Mouse (Mus musculus) retina, postnatal 7 days (tissue): Measurements from ENCODE around the gene Hmg20a.
A peak's percentile ranks its signal among the peaks of the same experiment; 100 is the strongest.
"Not testable (repeated sequence)": the region's sequence is repeated elsewhere in the genome, so short reads cannot be mapped to it uniquely, and the experiment has no call there.

ENCODE experiments used
- DNase-seq: peaks from one replicate; pipeline ENCODE4 v3.0.0-alpha.2; 2012; ENCODE audit warnings: low read depth, low spot score

The Hmg20a gene

GRCm38 (mm10) chr9:56417948-56418737 is at the start of gene Hmg20a, which contains the start of gene Peak1:
Gene Hmg20a (plus strand): TSS chr9:56418609.
Gene Peak1 (minus strand): TSS chr9:56418067.
- peak; percentile 100 for DNase-seq

- DNase-seq = no peak
Observed at GRCm38 (mm10) chr9:56368814-56369213, 49.6 kb upstream of the Hmg20a start.

GRCm38 (mm10) chr9:56370710-56371109 is 47.7 kb upstream of the Hmg20a start:
- no peak for DNase-seq

- DNase-seq = no peak
Observed at GRCm38 (mm10) chr9:56374401-56374800, 44.0 kb upstream of the Hmg20a start.

GRCm38 (mm10) chr9:56382786-56383185 is 35.6 kb upstream of the Hmg20a start:
- DNase-seq = no peak

- no peak for DNase-seq
Observed at GRCm38 (mm10) chr9:56392857-56393256, 25.6 kb upstream of the Hmg20a start.

- no peak for DNase-seq
Observed at GRCm38 (mm10) chr9:56396306-56396705, 22.1 kb upstream of the Hmg20a start.

- DNase-seq = no peak
Observed at GRCm38 (mm10) chr9:56404619-56405018, 13.8 kb upstream of the Hmg20a start.

- no peak for DNase-seq
Observed at GRCm38 (mm10) chr9:56409928-56410327, 8.5 kb upstream of the Hmg20a start.

- no peak for DNase-seq
Observed at GRCm38 (mm10) chr9:56412716-56413115, 5.7 kb upstream of the Hmg20a start.

- no peak for DNase-seq
Observed at GRCm38 (mm10) chr9:56414322-56414721, 4.1 kb upstream of the Hmg20a start.

GRCm38 (mm10) chr9:56415393-56415792 is 3.0 kb upstream of the Hmg20a start:
- DNase-seq = no peak

- no peak for DNase-seq
Observed at GRCm38 (mm10) chr9:56415935-56416607, 2.3 kb upstream of the Hmg20a start.

- peak; percentile 36 for DNase-seq
Observed at GRCm38 (mm10) chr9:56417415-56417947, 928 bp upstream of the Hmg20a start.

- DNase-seq = peak; percentile 61
Observed at GRCm38 (mm10) chr9:56418738-56419239, 380 bp downstream of the Hmg20a start.

GRCm38 (mm10) chr9:56420236-56420635 is 1.8 kb downstream of the Hmg20a start:
- DNase-seq = no peak

GRCm38 (mm10) chr9:56420892-56421601 is 2.6 kb downstream of the Hmg20a start:
- no peak for DNase-seq

GRCm38 (mm10) chr9:56421991-56422390 is 3.6 kb downstream of the Hmg20a start:
- DNase-seq = no peak

- no peak for DNase-seq
Observed at GRCm38 (mm10) chr9:56424861-56425260, 6.5 kb downstream of the Hmg20a start.

GRCm38 (mm10) chr9:56435821-56436526 is 17.6 kb downstream of the Hmg20a start:
- no peak for DNase-seq

GRCm38 (mm10) chr9:56437300-56437892 is 19.0 kb downstream of the Hmg20a start:
- not testable (repeated sequence) for DNase-seq
